Mouse (Mus musculus) spleen, adult 18-20 months (tissue): ENCODE results near the gene Olfr18.
"Not testable (repeated sequence)": the region's sequence is repeated elsewhere in the genome, so short reads cannot be mapped to it uniquely, and the experiment has no call there.

Source experiments
- DNase-seq, 2 experiments: peaks; one replicate each; pipeline ENCODE4 v3.0.0; 2022; ENCODE audit warnings: mixed read lengths in 2 of 2

The Olfr18 gene

DNA sequence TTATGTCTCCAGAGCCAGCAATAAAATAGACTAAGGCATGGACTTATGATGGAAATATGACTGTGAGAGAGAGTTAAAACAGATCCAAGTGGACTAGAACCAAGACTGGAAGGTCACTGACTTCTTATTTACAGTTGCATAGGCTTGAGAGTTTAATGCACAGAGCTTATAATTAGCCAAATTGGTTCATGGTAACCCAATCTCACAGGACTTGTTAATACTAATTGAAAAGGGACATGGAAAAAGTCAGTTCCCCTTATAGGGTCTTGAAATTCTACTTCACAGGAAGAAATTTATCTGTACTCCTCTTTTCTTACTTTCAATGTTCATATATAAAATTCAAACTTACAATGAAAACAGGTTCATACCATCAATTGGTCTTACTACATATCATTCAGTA, at the start of gene Olfr18:
Gene Olfr18, minus strand, starts transcription at position 101 of the 400 bp plus-strand sequence.
- DNase-seq, result no peak

DNA sequence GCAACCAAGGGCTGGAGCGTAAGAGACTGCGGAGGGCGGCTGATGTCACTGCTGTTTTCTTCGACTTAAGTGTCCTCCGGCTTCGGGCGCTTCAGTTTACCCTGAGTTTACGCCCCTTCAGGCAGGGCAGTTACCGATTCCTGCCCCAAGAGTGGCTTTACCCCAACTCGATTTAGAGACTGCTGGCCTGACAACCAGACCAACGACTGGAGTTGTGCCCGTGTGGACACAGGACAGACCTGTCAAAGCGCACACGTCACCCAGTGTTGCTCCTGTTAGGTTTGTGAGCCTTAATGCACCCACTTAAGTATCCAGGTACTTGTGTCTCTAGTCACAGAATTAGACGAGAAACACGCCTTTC, 49.4 kb upstream of the Olfr18 start:
- no peak for DNase-seq

DNA sequence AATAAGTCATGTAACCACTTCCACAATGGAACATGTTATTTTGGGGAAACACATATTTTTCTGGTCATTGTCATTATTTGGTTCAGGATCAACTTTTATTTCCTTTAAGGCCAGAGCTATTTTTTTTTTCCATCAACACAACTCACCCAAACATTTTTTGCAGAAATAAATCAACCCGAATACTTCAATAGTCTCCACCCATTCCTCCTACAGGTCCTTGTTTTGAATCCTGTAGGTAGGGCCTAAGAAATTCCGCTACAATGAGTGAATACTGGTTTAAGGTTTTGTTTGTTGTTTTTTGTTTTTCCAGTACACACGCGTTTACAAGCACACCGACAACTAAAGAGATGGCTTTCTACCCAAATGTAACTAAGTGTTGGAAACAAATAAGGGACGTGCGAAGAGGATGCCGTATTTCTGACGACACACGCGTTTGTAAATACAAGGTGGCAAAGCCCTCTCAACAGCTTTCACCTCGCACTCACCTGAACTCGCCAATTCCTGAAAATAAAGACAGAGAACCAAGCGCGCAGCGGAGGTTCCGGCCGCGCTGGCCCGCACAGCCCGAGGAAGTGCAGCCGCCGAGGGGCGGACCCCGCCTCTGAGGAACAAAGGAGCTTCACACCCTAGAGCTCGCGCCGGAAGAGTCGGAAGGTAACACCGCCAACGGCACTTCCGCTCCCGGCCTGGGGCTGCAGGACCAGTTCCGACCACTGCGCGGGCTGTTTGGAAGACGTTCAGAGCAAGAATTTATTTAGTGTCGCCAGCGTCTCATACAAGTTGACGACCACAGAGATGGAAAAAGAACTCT, 48.8 kb upstream of the Olfr18 start, which contains the start of gene Zfp560:
Gene Zfp560, minus strand, starts transcription at position 646 of the 811 bp plus-strand sequence.
- peak; percentile 76 to 89 for DNase-seq

DNA sequence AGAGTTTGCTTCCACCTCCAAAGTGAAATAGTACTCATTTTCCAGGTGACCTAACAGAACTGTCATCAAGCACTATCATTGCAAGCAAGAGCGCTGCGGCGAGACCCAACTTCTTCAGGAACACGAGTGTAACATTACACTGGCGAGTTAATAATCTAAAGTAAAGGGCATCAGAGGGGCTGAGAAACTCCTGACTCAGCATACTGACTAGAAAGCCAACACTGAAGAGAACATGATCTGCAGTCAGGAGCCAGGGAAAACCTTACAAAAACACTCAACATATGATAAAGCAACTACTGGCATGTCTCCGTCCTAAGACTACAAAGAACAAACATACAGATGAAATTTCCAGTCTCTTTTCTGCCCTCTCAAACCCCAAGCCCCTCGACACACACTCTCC, 47.8 kb upstream of the Olfr18 start:
- no peak for DNase-seq

DNA sequence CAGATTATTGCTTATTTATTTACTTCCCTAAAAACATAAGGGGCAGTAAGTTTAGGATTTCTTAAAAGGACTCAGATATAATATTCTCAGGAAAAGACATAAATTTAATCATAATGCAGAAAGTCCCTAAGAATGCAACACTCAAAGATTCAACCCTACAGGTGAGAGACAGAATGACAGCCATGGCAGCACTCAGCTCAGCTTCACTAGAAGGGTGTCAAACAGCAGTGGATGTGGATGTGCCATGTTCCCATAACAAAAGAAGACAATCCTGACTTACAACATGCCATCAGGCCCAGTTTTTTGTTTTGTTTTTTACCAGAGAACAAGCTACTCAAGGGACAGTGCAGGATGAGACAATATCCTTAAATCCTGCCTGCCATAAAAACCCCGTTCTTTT, 38.8 kb upstream of the Olfr18 start:
- no peak for DNase-seq

DNA sequence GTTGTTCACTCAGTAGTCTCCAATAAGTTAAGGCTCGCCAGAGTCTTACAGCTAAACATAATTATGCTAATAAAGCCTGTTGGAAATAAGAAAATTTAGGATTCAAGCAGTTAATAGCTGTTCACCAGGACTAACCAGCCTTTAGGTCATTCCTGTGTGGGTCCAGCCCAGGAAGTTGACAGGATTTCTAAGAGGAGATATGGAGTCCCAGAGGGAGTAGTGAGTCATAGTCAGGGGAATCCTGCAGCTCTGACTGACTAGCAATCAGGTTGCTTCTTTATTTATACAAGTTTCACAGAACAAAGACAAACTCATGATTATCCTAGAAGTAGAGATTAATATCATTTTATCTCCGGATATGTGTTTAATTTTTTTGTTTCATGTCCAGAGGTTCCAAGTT, 31.4 kb upstream of the Olfr18 start:
- no peak for DNase-seq

DNA sequence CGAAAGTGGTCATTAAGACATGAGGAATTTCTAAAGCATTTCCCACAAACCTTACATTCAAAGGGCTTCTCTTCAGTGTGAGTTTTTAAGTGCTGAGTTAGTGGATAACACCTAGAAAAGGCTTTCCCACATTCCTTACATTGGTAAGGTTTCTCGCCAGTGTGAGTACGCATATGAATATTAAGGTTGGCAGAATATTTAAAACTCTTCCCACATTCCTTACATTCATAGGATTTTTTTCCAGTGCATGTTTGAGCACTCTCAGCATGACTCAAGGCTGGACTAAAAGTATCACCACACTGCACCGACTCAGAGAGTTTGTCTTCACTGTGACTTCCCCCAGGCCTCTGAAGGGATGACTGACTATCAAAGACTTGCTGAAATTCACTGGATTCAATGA, 12.6 kb upstream of the Olfr18 start:
- DNase-seq, result no peak

DNA sequence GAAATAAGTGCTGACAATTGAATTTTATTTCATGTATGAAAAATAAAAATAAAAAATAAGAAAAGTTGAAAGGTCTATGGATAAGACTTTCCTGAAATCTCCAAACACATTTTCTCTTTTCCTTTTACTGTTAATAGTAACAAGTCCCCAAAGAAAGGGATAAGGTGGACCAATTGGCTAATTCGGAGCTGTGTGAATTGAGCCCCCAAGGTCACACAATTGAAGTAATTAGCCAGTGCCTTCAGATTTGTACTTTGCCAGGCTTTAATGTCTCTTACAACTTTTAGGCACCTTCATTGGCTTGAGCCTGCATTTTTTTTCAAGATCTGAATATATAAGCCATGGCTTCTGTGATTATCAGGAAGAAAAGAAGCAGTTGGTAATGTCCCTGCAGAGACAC, 37.7 kb downstream of the Olfr18 start, which contains the start of gene Olfr873:
Gene Olfr873, plus strand, starts transcription at position 301 of the 400 bp plus-strand sequence.
- no peak for DNase-seq

DNA sequence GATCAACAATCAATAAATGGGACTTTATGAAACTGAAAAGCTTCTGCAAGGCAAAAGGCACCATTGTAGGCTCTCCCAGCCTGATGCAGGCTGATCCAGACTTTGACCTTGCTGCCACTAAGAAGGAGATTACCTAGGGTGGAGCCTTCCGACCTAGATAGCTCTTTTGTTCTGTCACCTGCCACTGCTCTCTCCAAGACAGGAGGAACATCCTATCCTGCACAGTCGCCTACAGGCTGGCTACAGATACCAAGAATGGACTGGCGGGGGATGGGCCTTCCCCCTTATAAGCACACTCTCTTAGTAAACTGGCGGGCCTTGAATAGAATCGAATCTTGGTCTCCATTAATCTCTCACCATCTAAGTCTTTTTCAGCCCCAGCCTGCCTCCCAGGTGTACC, 40.3 kb downstream of the Olfr18 start:
- DNase-seq, result not testable (repeated sequence)

DNA sequence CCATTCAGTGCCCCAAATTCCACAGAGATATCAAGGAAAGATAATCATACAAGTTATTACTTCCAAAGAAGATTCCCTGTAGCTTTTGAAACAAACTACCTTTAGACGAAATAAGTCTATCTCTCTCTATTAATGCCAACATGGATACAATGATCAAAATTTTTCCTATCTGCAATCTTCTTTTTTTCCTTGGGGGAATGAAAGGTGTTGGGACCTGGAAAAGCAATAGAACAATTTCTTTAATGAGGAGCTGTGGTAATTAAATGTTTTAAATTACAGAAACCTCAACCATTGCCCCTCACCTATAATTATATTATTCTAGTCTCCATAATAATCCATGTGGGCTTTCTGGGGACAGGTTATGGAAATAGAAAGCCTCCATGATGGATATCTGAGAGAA, 53.8 kb downstream of the Olfr18 start, which contains the start of gene Olfr39:
Gene Olfr39, plus strand, starts transcription at position 301 of the 400 bp plus-strand sequence.
- DNase-seq, result no peak
